Comparison of ENCODE assay signal across 11 mouse cellular contexts in genomic region chr9:99469681-99470273, GRCm38 (mm10). TPM values are rescaled to one million over a fixed set of nuclear protein-coding genes. Genes with fewer than 3 reads are reported as not detected.
DNase-seq lines count a peak whose midpoint lies in the region; ATAC-seq lines count a peak whose summit lies in the region.
"Had no signal": no experiment of that assay in that cellular context is flagged by ENCODE, and none has a peak within 500 bp of the region (broad histone marks: within the 10 kb centered on the region; RNA-seq: fewer than 3 reads in every experiment).

No protein-coding gene starts in this region.

- no peak overlapping the region for H3K9ac ChIP-seq in liver, embryonic 16.5 days (ENCODE audit: low read depth, low read length)
- no peak overlapping the region for H3K9ac ChIP-seq in midbrain, embryonic 13.5 days (replicated peaks)
- H3K9ac ChIP-seq: embryonic facial prominence, embryonic 15.5 days had no signal

- no peaks in the 10 kb centered on the region for H3K36me3 ChIP-seq in liver, embryonic 16.5 days (ENCODE audit: control insufficient read depth, insufficient read depth)
- H3K36me3 ChIP-seq in midbrain, embryonic 13.5 days, result 0 out of 2 replicates have a peak, but pooled peaks cover 4% of the 10 kb centered on the region
- H3K36me3 ChIP-seq: embryonic facial prominence, embryonic 15.5 days had no signal

- H3K27me3 ChIP-seq in liver, embryonic 16.5 days (ENCODE audit: control insufficient read depth, insufficient read depth, low read depth, low read length), result no peaks in the 10 kb centered on the region
- no peaks in the 10 kb centered on the region for H3K27me3 ChIP-seq in midbrain, embryonic 13.5 days
- H3K27me3 ChIP-seq: embryonic facial prominence, embryonic 15.5 days had no signal

- DNase-seq in cerebellum, postnatal 10 days, result peak; percentile 32 to 49
- DNase-seq in cerebellum, adult 18-20 months, result no peak
- DNase-seq in 416B (ENCODE audit: low read depth), result peak; percentile 38
- no peak for DNase-seq in Muller cell, postnatal 12 days (ENCODE audit: inconsistent ontology term)
- no peak for DNase-seq in ovary, postnatal 10 days (ENCODE audit: low spot score)

- 40% methylated on average over 8 of the region's 8 CpGs for WGBS in liver, embryonic 16.5 days (ENCODE audit: insufficient replicate concordance)
- WGBS in midbrain, embryonic 13.5 days, result 68% methylated on average over 8 of the region's 8 CpGs

- H3K4me2 ChIP-seq in liver, embryonic 16.5 days (ENCODE audit: low read depth, low read length), result peak overlapping the region; percentile 40
- H3K4me2 ChIP-seq in midbrain, embryonic 13.5 days (replicated peaks), result no peak overlapping the region
- H3K4me2 ChIP-seq: embryonic facial prominence, embryonic 15.5 days had no signal

- no peak overlapping the region for H3K27ac ChIP-seq in liver, embryonic 16.5 days (ENCODE audit: low read length)
- no peak overlapping the region for H3K27ac ChIP-seq in midbrain, embryonic 13.5 days
- H3K27ac ChIP-seq: embryonic facial prominence, embryonic 15.5 days had no signal

- ATAC-seq in common myeloid progenitor, adult 5-6 weeks (replicated peaks; ENCODE audit: low read depth, poor library complexity, severe bottlenecking), result 0 out of 2 replicates have a peak, but pooled peaks have one; percentile 38
- no peak for ATAC-seq in liver, embryonic 16.5 days (ENCODE audit: low read depth)
- no peak for ATAC-seq in midbrain, embryonic 13.5 days

- no peak overlapping the region for H3K4me3 ChIP-seq in liver, embryonic 16.5 days (ENCODE audit: low read depth, low read length)
- H3K4me3 ChIP-seq in midbrain, embryonic 13.5 days (replicated peaks), result no peak overlapping the region
- H3K4me3 ChIP-seq: embryonic facial prominence, embryonic 15.5 days had no signal

- H3K4me1 ChIP-seq in liver, embryonic 16.5 days (ENCODE audit: control insufficient read depth, low read depth, low read length), result peaks cover 6% of the 10 kb centered on the region; the same call in 1 of the 2 replicates
- H3K4me1 ChIP-seq in midbrain, embryonic 13.5 days (replicated peaks), result 0 out of 2 replicates have a peak, but pooled peaks cover 5% of the 10 kb centered on the region
- H3K4me1 ChIP-seq: embryonic facial prominence, embryonic 15.5 days had no signal

- no peaks in the 10 kb centered on the region for H3K9me3 ChIP-seq in liver, embryonic 16.5 days (replicated peaks; ENCODE audit: control insufficient read depth, low read length)
- no peaks in the 10 kb centered on the region for H3K9me3 ChIP-seq in midbrain, embryonic 13.5 days
- H3K9me3 ChIP-seq: embryonic facial prominence, embryonic 15.5 days had no signal

RNA-seq across cellular contexts. Expression of gene Nme9, which starts 18.5 kb away (rescaled TPM):
- not detected in 2 replicates for total RNA-seq in common myeloid progenitor, adult 5-6 weeks (2017)
- polyA plus RNA-seq in liver, embryonic 16.5 days (2015; fragmentation: Nextera tagmentation; extraction: Ambion mirVana), result not detected in 2 replicates
- 0.55 TPM in 1 of 2 replicates, not detected in the other for polyA plus RNA-seq in midbrain, embryonic 13.5 days (2015; fragmentation: Nextera tagmentation; extraction: Ambion mirVana)
- total RNA-seq: ES-E14 had no signal
- polyA plus RNA-seq: neural tube, embryonic 11.5 days had no signal

RNA-seq across cellular contexts. Expression of gene Mras, which starts 32.6 kb away (rescaled TPM):
- 0.82 TPM in 1 of 2 replicates, not detected in the other for total RNA-seq in common myeloid progenitor, adult 5-6 weeks (2017)
- 3.3 and 3.8 TPM in 2 replicates for polyA plus RNA-seq in liver, embryonic 16.5 days (2015; fragmentation: Nextera tagmentation; extraction: Ambion mirVana)
- polyA plus RNA-seq in midbrain, embryonic 13.5 days (2015; fragmentation: Nextera tagmentation; extraction: Ambion mirVana), result 43.8 and 46.0 TPM in 2 replicates

Comparison
In these comparisons a context has a peak if more than half of its experiments do, and no peak if none do; other contexts are left out.
1. DNase-seq: peak in cerebellum, postnatal 10 days (2 of 2) and 416B (single experiment); none in cerebellum, adult 18-20 months (0 of 2), Muller cell, postnatal 12 days (single experiment) and ovary, postnatal 10 days (single experiment).